Mouse (Mus musculus): Measurements from ENCODE around the gene Rarres2.

GRCm38 (mm10) chr6:48602080-48602741, 29.6 kb upstream of the Rarres2 start:
- no peak for TF ChIP-seq TAL1 (IDR thresholded peaks at IDR 0.05; ENCODE audit: low read length)
- TF ChIP-seq GATA1 (IDR thresholded peaks at IDR 0.05; ENCODE audit: low read length) = no peak
